Mouse (Mus musculus): ENCODE measurements around the gene Zkscan6.

The Zkscan6 gene

GRCm38 (mm10) chr11:65806909-65807504 lies at the start of gene Zkscan6:
TSS of gene Zkscan6 (plus strand) at chr11:65807175.
- DNase-seq (ENCODE audit: extremely low read depth, low read depth): peak; percentile 84

- no peak for DNase-seq (ENCODE audit: extremely low read depth, low read depth)
Observed at GRCm38 (mm10) chr11:65759350-65759749, 47.6 kb upstream of the Zkscan6 start.

- DNase-seq (ENCODE audit: extremely low read depth, low read depth): no peak
Observed at GRCm38 (mm10) chr11:65760912-65761311, 46.1 kb upstream of the Zkscan6 start.

- no peak for DNase-seq (ENCODE audit: extremely low read depth, low read depth)
Observed at GRCm38 (mm10) chr11:65768445-65768844, 38.5 kb upstream of the Zkscan6 start.

GRCm38 (mm10) chr11:65769990-65770389 lies 37.0 kb upstream of the Zkscan6 start:
- peak; percentile 59 for DNase-seq (ENCODE audit: extremely low read depth, low read depth)

- DNase-seq (ENCODE audit: extremely low read depth, low read depth): no peak
Observed at GRCm38 (mm10) chr11:65771546-65771945, 35.4 kb upstream of the Zkscan6 start.

- DNase-seq (ENCODE audit: extremely low read depth, low read depth): no peak
Observed at GRCm38 (mm10) chr11:65773535-65773934, 33.4 kb upstream of the Zkscan6 start.

- no peak for DNase-seq (ENCODE audit: extremely low read depth, low read depth)
Observed at GRCm38 (mm10) chr11:65773946-65774656, 32.9 kb upstream of the Zkscan6 start.

GRCm38 (mm10) chr11:65776906-65777611 lies 29.9 kb upstream of the Zkscan6 start:
- no peak for DNase-seq (ENCODE audit: extremely low read depth, low read depth)

- DNase-seq (ENCODE audit: extremely low read depth, low read depth): no peak
Observed at GRCm38 (mm10) chr11:65777810-65778209, 29.2 kb upstream of the Zkscan6 start.

GRCm38 (mm10) chr11:65779066-65779465 lies 27.9 kb upstream of the Zkscan6 start:
- no peak for DNase-seq (ENCODE audit: extremely low read depth, low read depth)

- DNase-seq (ENCODE audit: extremely low read depth, low read depth): no peak
Observed at GRCm38 (mm10) chr11:65779578-65779977, 27.4 kb upstream of the Zkscan6 start.

- no peak for DNase-seq (ENCODE audit: extremely low read depth, low read depth)
Observed at GRCm38 (mm10) chr11:65781596-65781995, 25.4 kb upstream of the Zkscan6 start.

GRCm38 (mm10) chr11:65786160-65786559 lies 20.8 kb upstream of the Zkscan6 start:
- DNase-seq (ENCODE audit: extremely low read depth, low read depth): no peak

- no peak for DNase-seq (ENCODE audit: extremely low read depth, low read depth)
Observed at GRCm38 (mm10) chr11:65787421-65788151, 19.4 kb upstream of the Zkscan6 start.

- DNase-seq (ENCODE audit: extremely low read depth, low read depth): peak; percentile 63
Observed at GRCm38 (mm10) chr11:65788154-65788553, 18.8 kb upstream of the Zkscan6 start, which contains the start of gene Map2k4. TSS of gene Map2k4 (minus strand) at chr11:65788297.

- no peak for DNase-seq (ENCODE audit: extremely low read depth, low read depth)
Observed at GRCm38 (mm10) chr11:65794428-65795219, 12.4 kb upstream of the Zkscan6 start.

- no peak for DNase-seq (ENCODE audit: extremely low read depth, low read depth)
Observed at GRCm38 (mm10) chr11:65795896-65796295, 11.1 kb upstream of the Zkscan6 start.

GRCm38 (mm10) chr11:65801899-65802298 lies 5.1 kb upstream of the Zkscan6 start:
- DNase-seq (ENCODE audit: extremely low read depth, low read depth): no peak

- peak; percentile 73 for DNase-seq (ENCODE audit: extremely low read depth, low read depth)
Observed at GRCm38 (mm10) chr11:65806321-65806904, 562 bp upstream of the Zkscan6 start.
